Mouse (Mus musculus) heart, embryonic 12.5 days (tissue): ENCODE data around the gene Fgf8. TPM values are rescaled to one million over a fixed set of nuclear protein-coding genes. Genes with fewer than 3 reads are reported as not detected.
A peak's percentile ranks its signal among the peaks of the same experiment; 100 is the strongest.

ENCODE experiments used
- ATAC-seq: fragments of 200-750 bp; cut with Nextera tagmentation; 2 replicates; pipeline ENCODE4 v1.8.0; 2017; ENCODE audit warnings: moderate TSS enrichment, moderate library complexity; ENCODE audit not compliant: insufficient number of reproducible peaks, low FRiP score
- H3K27ac ChIP-seq: fragments of 300-500 bp; sonication (generic); 2 replicates; pipeline ENCODE4 v1.5.1; 2016; ENCODE audit warnings: mild to moderate bottlenecking, moderate library complexity; ENCODE audit not compliant: poor library complexity, severe bottlenecking
- H3K27me3 ChIP-seq: fragments of 300-500 bp; sonication (generic); replicated peaks from 2 replicates; pipeline ENCODE4 v1.6.1; 2016; ENCODE audit warnings: mild to moderate bottlenecking, moderate library complexity
- H3K36me3 ChIP-seq: fragments of 300-500 bp; sonication (generic); 2 replicates; pipeline ENCODE4 v1.6.1; 2016; ENCODE audit warnings: mild to moderate bottlenecking, moderate library complexity
- H3K4me1 ChIP-seq: fragments of 300-500 bp; sonication (generic); replicated peaks from 2 replicates; pipeline ENCODE4 v1.6.1; 2016; ENCODE audit warnings: mild to moderate bottlenecking
- H3K4me2 ChIP-seq: fragments of 300-500 bp; sonication (generic); 2 replicates; pipeline ENCODE4 v1.6.1; 2016; ENCODE audit warnings: mild to moderate bottlenecking, moderate library complexity
- H3K4me3 ChIP-seq: fragments of 300-500 bp; sonication (generic); 2 replicates; pipeline ENCODE4 v1.5.1; 2016; ENCODE audit warnings: mild to moderate bottlenecking
- H3K9ac ChIP-seq: fragments of 300-500 bp; sonication (generic); 2 replicates; pipeline ENCODE4 v1.6.1; 2016; ENCODE audit warnings: mild to moderate bottlenecking, moderate library complexity
- H3K9me3 ChIP-seq: fragments of 300-500 bp; sonication (generic); replicated peaks from 2 replicates; pipeline ENCODE4 v1.6.1; 2016; ENCODE audit warnings: mild to moderate bottlenecking, moderate library complexity
- WGBS: fragments of 180-500 bp; shearing (Covaris S2); methylation state at CpG from one replicate; pipeline ENCODE4 v1.1.7; 2016; 5-methylcytosine and 5-hydroxymethylcytosine counted together
- polyA plus RNA-seq: library from polyadenylated mRNA; unstranded; fragments of >200 nt; fragmentation: Nextera tagmentation; extraction: Ambion mirVana; gene quantifications from 2 replicates; pipeline ENCODE4 v1.2.1, GENCODE M21; 2016

Fgf8 gene
- polyA plus RNA-seq, 1 experiment from 2014 or later: not detected

DNA sequence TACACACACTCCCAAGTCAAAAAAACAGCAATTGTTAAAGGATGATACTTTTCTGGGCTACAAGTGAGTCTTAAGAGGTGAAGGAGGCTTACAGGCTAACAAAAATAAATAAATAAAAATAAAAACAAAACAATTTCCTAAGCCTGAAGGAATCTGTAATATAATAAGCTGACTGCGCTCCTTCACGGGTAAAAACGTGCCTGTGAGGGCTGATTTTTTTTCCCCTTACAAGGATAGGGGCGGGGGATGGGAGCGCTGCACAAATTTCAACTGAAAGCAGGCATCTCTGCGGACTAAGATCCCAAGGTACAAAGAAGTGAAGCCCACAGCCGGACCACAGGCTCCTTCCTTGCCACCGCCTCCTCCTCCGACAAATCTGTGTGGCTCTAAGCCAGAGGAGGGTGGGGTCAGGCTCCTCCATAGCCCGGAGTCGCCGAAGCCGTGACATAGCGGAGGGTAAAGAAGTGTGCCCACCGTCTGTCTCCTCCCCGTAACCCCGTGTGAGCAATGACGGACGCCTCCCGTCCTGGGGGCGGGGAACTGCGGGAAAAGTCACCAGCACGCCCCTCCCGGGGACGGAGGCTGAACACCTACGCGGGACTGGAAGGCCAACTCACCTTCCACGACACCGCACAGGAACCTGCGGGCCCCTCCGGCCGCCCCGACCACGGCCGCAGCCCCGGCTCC lies 39.7 kb upstream of the Fgf8 start:
- peak; percentile 76 for ATAC-seq
- Histone ChIP-seq H3K9ac (peak overlapping the region; percentile 92), H3K27ac (peak overlapping the region; percentile 98), H3K36me3 (peaks cover 34% of the 10 kb centered on the region), H3K27me3 (no peaks in the 10 kb centered on the region), H3K4me1 (peaks cover 24% of the 10 kb centered on the region), H3K9me3 (no peaks in the 10 kb centered on the region), H3K4me3 (peak overlapping the region; percentile 76), H3K4me2 (peak overlapping the region; percentile 75)
- under 1% methylated on average over 36 of the region's 36 CpGs for WGBS

DNA sequence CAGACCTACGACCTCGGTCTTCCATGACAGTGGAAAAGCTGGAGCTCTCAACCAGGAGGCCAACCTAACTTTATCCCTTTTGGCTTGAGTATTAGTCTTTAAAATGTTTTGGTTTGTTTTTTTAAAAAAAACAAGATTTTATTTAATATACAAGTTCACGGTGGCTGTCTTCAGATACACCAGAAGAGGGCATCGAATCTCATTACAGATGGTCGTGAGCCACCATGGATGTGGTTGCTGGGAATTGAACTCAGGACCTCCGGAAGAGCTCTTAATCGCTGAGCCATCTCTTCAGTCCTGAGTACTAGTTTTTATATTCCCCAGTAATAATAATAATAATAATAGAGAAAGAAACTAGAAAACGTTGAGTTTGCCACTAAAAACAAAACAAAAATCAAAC lies 39.0 kb upstream of the Fgf8 start:
- no peak overlapping the region for H3K9ac ChIP-seq
- 60% methylated on average over 8 of the region's 8 CpGs for WGBS
- ATAC-seq: no peak

DNA sequence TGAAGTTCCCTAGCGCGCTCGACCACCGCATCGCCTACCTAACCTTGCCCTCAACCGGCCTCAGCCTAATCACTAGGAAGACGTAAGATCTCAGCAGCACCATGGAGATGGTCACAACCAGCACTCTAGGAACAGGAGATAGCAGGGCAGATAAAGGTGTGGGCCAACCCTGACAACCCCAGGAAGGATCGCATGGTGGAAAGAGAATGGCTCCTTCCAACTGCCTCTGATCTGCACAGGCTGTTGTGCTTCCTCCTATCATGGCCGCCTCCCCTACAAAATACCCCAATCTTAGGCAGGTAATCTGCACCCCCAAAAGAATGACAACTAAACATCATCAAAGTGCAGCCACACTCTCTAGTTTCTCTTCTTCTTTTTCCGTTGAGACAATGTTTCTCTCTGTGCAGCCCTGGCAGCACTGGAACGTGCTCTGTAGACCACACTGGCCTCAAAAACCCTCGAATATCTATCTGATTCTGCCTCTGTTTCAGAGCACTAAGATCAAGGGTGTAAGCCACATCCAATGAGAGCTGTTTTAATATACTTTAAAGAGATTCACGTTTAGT lies 37.7 kb upstream of the Fgf8 start:
- H3K27ac ChIP-seq: no peak overlapping the region
- H3K4me2 ChIP-seq: peak overlapping the region; percentile 75
- H3K27me3 ChIP-seq: no peaks in the 10 kb centered on the region
- H3K4me1 ChIP-seq: peaks cover 24% of the 10 kb centered on the region
- H3K4me3 ChIP-seq: peak overlapping the region; percentile 76
- ATAC-seq: no peak
- no peaks in the 10 kb centered on the region for H3K9me3 ChIP-seq
- peaks cover 50% of the 10 kb centered on the region for H3K36me3 ChIP-seq
- WGBS: 79% methylated on average over 13 of the region's 13 CpGs
- H3K9ac ChIP-seq: 0 out of 2 replicates have a peak overlapping the region, but pooled peaks have one; percentile 4

More for the DNA sequence above, 39.0 kb upstream of the Fgf8 start:
- H3K4me3 ChIP-seq: peak overlapping the region; percentile 76
- peaks cover 24% of the 10 kb centered on the region for H3K4me1 ChIP-seq
- H3K27me3 ChIP-seq: no peaks in the 10 kb centered on the region
- peaks cover 40% of the 10 kb centered on the region for H3K36me3 ChIP-seq
- no peaks in the 10 kb centered on the region for H3K9me3 ChIP-seq
- no peak overlapping the region for H3K27ac ChIP-seq
- peak overlapping the region; percentile 75 for H3K4me2 ChIP-seq

DNA sequence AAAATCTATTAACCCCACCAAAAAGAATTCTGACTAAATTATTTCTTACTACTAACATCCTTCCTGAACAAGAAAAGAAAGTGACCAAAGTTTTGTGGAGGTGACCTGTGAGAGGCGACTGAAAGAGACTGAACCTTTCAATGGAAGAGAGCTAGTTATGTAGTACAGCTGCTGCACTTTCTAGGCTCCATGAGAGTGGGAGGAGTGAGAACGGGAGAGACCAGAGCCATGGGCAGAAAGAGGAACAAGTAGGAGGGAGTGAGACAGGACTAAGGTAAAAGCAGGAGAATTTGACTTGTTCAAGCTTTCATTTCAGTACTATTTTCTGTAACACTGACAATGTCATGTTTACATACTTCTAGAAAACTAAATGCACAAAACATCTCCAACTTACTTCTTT lies 32.8 kb upstream of the Fgf8 start:
- Histone ChIP-seq H3K27ac (no peak overlapping the region), H3K9ac (no peak overlapping the region), H3K27me3 (no peaks in the 10 kb centered on the region), H3K4me3 (no peak overlapping the region), H3K4me2 (no peak overlapping the region), H3K4me1 (peaks cover 8% of the 10 kb centered on the region), H3K9me3 (no peaks in the 10 kb centered on the region), H3K36me3 (peaks cover 93% of the 10 kb centered on the region)
- 78% methylated on average over 2 of the region's 2 CpGs for WGBS
- no peak for ATAC-seq

DNA sequence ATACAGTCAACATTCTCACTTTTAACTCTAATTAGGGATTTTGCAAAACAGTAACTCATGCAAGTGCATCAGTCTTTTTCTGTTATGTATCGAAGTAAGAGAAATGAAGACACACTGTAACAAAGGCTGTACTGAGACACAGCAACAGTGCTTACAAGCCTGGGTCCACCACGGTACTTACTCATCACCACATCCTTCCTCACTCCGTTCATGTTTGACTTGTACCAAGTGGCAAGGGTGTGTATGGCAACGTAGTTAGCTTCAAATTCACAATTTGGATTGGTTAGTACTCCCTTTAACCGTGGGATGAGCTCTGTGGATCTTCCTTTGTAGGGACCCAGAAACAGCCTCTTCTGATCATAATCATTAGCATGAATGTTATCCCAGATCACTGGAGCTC lies 28.8 kb upstream of the Fgf8 start:
- peaks cover 94% of the 10 kb centered on the region for H3K36me3 ChIP-seq
- H3K9me3 ChIP-seq: no peaks in the 10 kb centered on the region
- WGBS: 92% methylated on average over 5 of the region's 5 CpGs
- H3K27me3 ChIP-seq: no peaks in the 10 kb centered on the region
- no peak for ATAC-seq
- no peak overlapping the region for H3K27ac ChIP-seq
- H3K9ac ChIP-seq: no peak overlapping the region
- no peak overlapping the region for H3K4me2 ChIP-seq
- no peaks in the 10 kb centered on the region for H3K4me1 ChIP-seq
- no peak overlapping the region for H3K4me3 ChIP-seq

DNA sequence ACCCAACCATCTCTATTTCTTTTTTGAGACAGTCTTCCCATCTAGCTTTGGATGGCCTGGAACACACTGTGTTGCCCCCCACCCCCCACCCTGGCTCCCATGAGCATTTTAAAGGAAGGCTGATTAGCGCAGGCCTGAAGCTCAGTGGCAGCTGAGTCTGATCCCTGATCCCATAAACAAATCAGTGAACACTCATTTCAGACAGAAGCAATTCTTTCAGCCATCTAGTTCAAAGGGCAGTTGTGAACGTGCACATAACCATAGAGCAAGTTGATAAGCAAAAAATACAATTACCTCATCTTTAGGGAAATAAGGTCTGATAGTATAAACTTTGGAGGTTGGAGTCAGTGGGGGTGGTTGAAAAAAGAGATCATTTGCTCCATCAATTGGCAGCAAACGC lies 18.1 kb upstream of the Fgf8 start:
- no peak overlapping the region for H3K9ac ChIP-seq
- no peak overlapping the region for H3K4me3 ChIP-seq
- no peak overlapping the region for H3K27ac ChIP-seq
- 66% methylated on average over 3 of the region's 3 CpGs for WGBS
- peaks cover 87% of the 10 kb centered on the region for H3K36me3 ChIP-seq
- no peaks in the 10 kb centered on the region for H3K4me1 ChIP-seq
- no peaks in the 10 kb centered on the region for H3K27me3 ChIP-seq
- H3K9me3 ChIP-seq: no peaks in the 10 kb centered on the region
- no peak for ATAC-seq
- H3K4me2 ChIP-seq: no peak overlapping the region

DNA sequence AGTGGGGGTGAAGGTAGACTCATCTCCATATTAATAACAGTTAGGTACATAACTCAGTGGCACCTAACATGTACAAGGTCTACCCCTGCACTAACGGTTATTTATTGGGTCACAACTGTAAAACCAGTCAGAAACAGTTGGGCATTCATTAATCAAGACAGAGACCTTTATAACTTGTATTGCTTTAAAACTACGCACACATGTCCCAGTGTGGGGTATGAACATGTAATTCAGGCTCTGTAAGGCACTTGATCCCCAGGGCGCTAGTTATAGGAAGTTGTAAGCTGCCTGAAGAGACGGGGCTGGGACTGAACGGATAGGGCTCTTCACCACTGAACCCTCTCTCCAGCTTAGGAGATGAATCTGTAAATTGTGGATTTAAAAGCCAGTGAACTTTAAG lies 16.0 kb upstream of the Fgf8 start:
- no peak for ATAC-seq
- no peaks in the 10 kb centered on the region for H3K27me3 ChIP-seq
- no peaks in the 10 kb centered on the region for H3K4me1 ChIP-seq
- H3K4me2 ChIP-seq: no peak overlapping the region
- H3K4me3 ChIP-seq: no peak overlapping the region
- no peak overlapping the region for H3K9ac ChIP-seq
- 96% methylated on average over 5 of the region's 5 CpGs for WGBS
- H3K27ac ChIP-seq: no peak overlapping the region
- peaks cover 91% of the 10 kb centered on the region for H3K36me3 ChIP-seq
- H3K9me3 ChIP-seq: no peaks in the 10 kb centered on the region

DNA sequence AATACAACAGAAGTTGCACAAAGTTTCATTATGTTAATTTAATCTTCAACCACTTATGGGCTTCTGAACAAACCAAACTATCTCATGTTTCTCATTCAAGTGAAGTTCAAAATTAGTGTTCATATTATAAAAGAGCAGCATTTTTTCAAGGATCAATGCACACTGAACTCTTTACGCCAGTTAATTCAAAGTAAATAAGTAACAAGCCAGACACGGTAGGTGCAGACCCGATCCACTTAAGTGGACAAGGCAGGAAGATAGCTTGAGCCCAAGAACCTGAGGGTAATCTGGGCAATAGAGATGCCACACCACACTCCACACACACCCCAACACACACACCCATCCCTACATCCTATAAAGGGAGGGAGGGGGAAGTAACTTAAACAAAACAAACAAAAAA lies 10.8 kb upstream of the Fgf8 start:
- ATAC-seq: no peak
- no peak overlapping the region for H3K4me2 ChIP-seq
- peaks cover 66% of the 10 kb centered on the region for H3K36me3 ChIP-seq
- H3K27me3 ChIP-seq: no peaks in the 10 kb centered on the region
- no peaks in the 10 kb centered on the region for H3K9me3 ChIP-seq
- peaks cover 8% of the 10 kb centered on the region for H3K4me1 ChIP-seq
- no peak overlapping the region for H3K4me3 ChIP-seq
- H3K27ac ChIP-seq: no peak overlapping the region
- H3K9ac ChIP-seq: no peak overlapping the region
- 93% methylated on average over 3 of the region's 3 CpGs for WGBS

DNA sequence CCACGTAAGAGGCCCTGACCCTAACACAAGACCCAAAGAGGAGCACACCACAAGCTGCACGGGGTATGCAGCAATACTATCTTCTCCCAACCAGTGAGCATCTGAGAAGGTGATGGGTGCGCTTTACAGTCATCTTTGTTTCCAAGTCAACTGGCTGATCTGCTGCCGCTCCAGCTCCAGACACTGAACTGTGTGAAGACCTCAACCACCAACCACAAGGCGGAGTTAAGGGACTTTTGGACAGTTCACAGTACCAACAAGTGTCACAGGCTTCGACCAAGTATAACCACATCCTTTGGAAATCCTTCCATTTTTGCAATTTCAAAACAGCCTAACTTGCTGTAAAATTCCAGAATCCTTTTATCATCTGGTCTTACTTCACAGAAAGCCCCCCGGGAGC lies 9.2 kb upstream of the Fgf8 start:
- Histone ChIP-seq H3K4me2 (no peak overlapping the region), H3K9ac (no peak overlapping the region), H3K4me3 (no peak overlapping the region), H3K36me3 (peaks cover 49% of the 10 kb centered on the region), H3K4me1 (peaks cover 21% of the 10 kb centered on the region), H3K27ac (no peak overlapping the region), H3K9me3 (no peaks in the 10 kb centered on the region), H3K27me3 (no peaks in the 10 kb centered on the region)
- ATAC-seq: no peak
- WGBS: 86% methylated on average over 7 of the region's 7 CpGs

DNA sequence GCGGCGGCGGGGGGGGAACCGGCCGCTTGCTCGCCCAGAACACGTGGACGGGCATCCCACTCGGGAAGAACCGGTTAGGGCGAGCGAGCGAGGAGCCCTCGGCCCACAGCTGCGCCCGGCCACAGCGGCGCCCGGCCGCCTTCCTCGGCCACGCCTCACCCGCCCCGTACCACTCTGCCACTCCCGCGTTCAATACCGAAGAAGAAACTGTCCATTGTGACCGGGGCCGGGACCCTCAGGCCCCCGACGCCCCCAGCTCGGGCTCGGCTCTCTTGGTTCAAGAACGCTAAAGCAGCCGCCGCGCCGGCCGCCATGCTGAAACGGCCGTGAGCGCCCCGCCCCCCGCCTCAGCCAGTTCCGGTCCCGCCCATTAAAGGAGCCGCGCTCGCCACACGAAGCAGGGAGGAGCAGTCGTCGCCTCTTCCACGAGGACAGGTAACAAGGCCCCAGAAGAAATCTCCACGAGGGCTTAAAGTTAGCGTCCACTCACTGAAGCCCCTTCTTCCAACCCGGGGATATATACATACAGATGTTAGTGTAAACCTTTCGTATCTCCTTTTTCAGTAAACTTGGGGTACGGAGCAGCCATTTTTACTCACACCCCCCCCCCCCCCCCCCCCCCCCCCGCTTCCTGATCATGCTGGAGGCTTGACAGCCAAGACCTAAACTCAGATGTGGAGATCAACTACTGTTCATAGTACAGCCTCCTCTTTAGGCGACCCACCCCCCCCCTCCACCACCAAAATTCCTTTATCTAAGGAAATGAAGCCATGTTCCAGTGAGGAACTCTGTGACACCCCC lies 6.7 kb upstream of the Fgf8 start, which contains the start of gene Npm3:
TSS of gene Npm3 (minus strand) at position 349 of the 801 bp plus-strand sequence.
- H3K27ac ChIP-seq: no peak within 1 kb of the TSS
- WGBS: under 1% methylated on average over 57 of the region's 60 CpGs

DNA sequence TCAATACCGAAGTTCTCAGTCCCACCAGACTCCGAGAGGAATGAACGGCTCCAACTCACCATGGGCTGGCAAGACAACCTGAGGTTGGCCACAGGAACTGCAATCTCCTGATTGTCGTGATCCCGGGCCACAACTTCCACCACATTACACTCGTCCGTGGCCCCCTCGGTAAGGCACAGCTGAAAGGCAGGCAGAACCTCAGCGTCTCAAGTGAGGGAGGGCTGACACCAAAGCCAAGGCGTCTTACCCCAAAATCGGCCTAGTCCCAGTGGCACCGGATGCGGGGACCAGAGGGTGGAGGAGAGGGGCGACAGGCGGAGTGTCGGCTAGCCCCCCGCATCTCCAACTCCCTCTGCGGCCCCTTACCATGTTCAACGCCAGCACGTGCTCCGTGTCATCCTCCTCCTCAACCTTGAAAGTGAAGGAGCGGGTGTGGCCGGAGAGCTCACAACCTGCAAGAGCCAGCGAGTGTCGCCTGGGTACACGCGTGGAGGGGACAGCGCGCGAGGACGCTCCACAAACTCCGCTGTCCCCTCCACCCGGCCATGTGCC lies 6.1 kb upstream of the Fgf8 start:
- Histone ChIP-seq H3K27me3 (peaks cover 28% of the 10 kb centered on the region), H3K9ac (peak overlapping the region; percentile 98), H3K4me1 (peaks cover 41% of the 10 kb centered on the region), H3K27ac (no peak overlapping the region), H3K4me3 (peak overlapping the region; percentile 99), H3K36me3 (peaks cover 19% of the 10 kb centered on the region), H3K9me3 (no peaks in the 10 kb centered on the region), H3K4me2 (peak overlapping the region; percentile 99)
- ATAC-seq: peak; percentile 3; the same call in 1 of the 2 replicates
- WGBS: under 1% methylated on average over 33 of the region's 33 CpGs

More for the DNA sequence above, 6.7 kb upstream of the Fgf8 start, which contains the start of gene Npm3:
- Histone ChIP-seq H3K36me3 (peaks cover 25% of the 10 kb centered on the region), H3K9me3 (no peaks in the 10 kb centered on the region), H3K9ac (peak within 1 kb of the TSS; percentile 98), H3K27me3 (peaks cover 22% of the 10 kb centered on the region), H3K4me3 (peak within 1 kb of the TSS; percentile 99), H3K4me1 (peaks cover 41% of the 10 kb centered on the region), H3K4me2 (peak within 1 kb of the TSS; percentile 99)
- peak; percentile 73 for ATAC-seq
